Mouse (Mus musculus) frontal cortex, adult 2 months (tissue): ENCODE data around the gene Skor1. TPM values are rescaled to one million over a fixed set of nuclear protein-coding genes. Genes with fewer than 3 reads are reported as not detected.
A peak's percentile ranks its signal among the peaks of the same experiment; 100 is the strongest.

Source experiments
- DNase-seq, 2 experiments: peaks; one replicate each; pipeline ENCODE4 v3.0.0; 2022; ENCODE audit warnings: low spot score in 1 of 2; ENCODE audit errors: extremely low spot score in 1 of 2
- polyA plus RNA-seq: library from polyadenylated mRNA; depleted of rRNA; stranded (reverse); fragments of >200 nt; gene quantifications from 2 replicates; pipeline ENCODE4 v1.2.3, GENCODE M21; 2012; rRNA removed

The Skor1 gene
- polyA plus RNA-seq = 0.11 and 0.14 TPM in 2 replicates

- no peak for DNase-seq
Measured at GRCm38 (mm10) chr9:63148410-63149371, at the start of gene Skor1. Gene Skor1, minus strand, starts transcription at chr9:63148961.

GRCm38 (mm10) chr9:63197252-63197651 lies 48.5 kb upstream of the Skor1 start:
- peak in 1 of 2 experiments; percentile 34 for DNase-seq

GRCm38 (mm10) chr9:63196114-63196682 lies 47.4 kb upstream of the Skor1 start:
- no peak for DNase-seq

GRCm38 (mm10) chr9:63195523-63195922 lies 46.8 kb upstream of the Skor1 start:
- DNase-seq = no peak

- peak in 1 of 2 experiments; percentile 10 for DNase-seq
Measured at GRCm38 (mm10) chr9:63194791-63195190, 46.0 kb upstream of the Skor1 start.

- DNase-seq = no peak
Measured at GRCm38 (mm10) chr9:63192809-63193208, 44.0 kb upstream of the Skor1 start.

GRCm38 (mm10) chr9:63187310-63187709 lies 38.5 kb upstream of the Skor1 start:
- no peak for DNase-seq

GRCm38 (mm10) chr9:63185249-63185648 lies 36.5 kb upstream of the Skor1 start:
- no peak for DNase-seq

GRCm38 (mm10) chr9:63183864-63184263 lies 35.1 kb upstream of the Skor1 start:
- DNase-seq = no peak

- no peak for DNase-seq
Measured at GRCm38 (mm10) chr9:63182306-63182960, 33.7 kb upstream of the Skor1 start.

GRCm38 (mm10) chr9:63181337-63182178 lies 32.8 kb upstream of the Skor1 start:
- no peak for DNase-seq

- no peak for DNase-seq
Measured at GRCm38 (mm10) chr9:63178296-63178695, 29.5 kb upstream of the Skor1 start.

- no peak for DNase-seq
Measured at GRCm38 (mm10) chr9:63174001-63174721, 25.4 kb upstream of the Skor1 start.

- DNase-seq = no peak
Measured at GRCm38 (mm10) chr9:63171951-63172350, 23.2 kb upstream of the Skor1 start.

- DNase-seq = no peak
Measured at GRCm38 (mm10) chr9:63169127-63169526, 20.4 kb upstream of the Skor1 start.

GRCm38 (mm10) chr9:63165070-63165469 lies 16.3 kb upstream of the Skor1 start:
- no peak for DNase-seq

GRCm38 (mm10) chr9:63163756-63164155 lies 15.0 kb upstream of the Skor1 start:
- DNase-seq = no peak

GRCm38 (mm10) chr9:63151949-63152348 lies 3.2 kb upstream of the Skor1 start:
- no peak for DNase-seq

- DNase-seq = no peak
Measured at GRCm38 (mm10) chr9:63151072-63151870, 2.5 kb upstream of the Skor1 start.
